Mouse (Mus musculus) adrenal gland, postnatal 10 days (tissue): ENCODE measurements at regions not wholly inside any gene's neighbourhood (a gene's known extent, or its start where the extent isn't known, plus 50 kb on each side); places are given as distances from the start of the nearest gene placed in this dataset.
"Not testable (repeated sequence)": the region's sequence is repeated elsewhere in the genome, so short reads cannot be mapped to it uniquely, and the experiment has no call there.

Source experiments
- DNase-seq: peaks from one replicate; pipeline ENCODE4 v3.0.0; 2021; ENCODE audit warnings: mixed read lengths

GRCm38 (mm10) chr6:69932297-69932696 is 859.7 kb downstream of the Rpia start:
- no peak for DNase-seq

- no peak for DNase-seq
Observed at GRCm38 (mm10) chr6:69914781-69915180, 877.3 kb downstream of the Rpia start.

- DNase-seq: no peak
Observed at GRCm38 (mm10) chr6:69879286-69879685, 912.7 kb downstream of the Rpia start.

- DNase-seq: not testable (repeated sequence)
Observed at GRCm38 (mm10) chr6:69858631-69859030, 933.4 kb downstream of the Rpia start.

GRCm38 (mm10) chr6:69828640-69829039 is 963.4 kb downstream of the Rpia start:
- DNase-seq: not testable (repeated sequence)

- not testable (repeated sequence) for DNase-seq
Observed at GRCm38 (mm10) chr6:69814972-69815371, 977.1 kb downstream of the Rpia start.

GRCm38 (mm10) chr6:69814373-69814772 is 977.7 kb downstream of the Rpia start:
- DNase-seq: not testable (repeated sequence)

- not testable (repeated sequence) for DNase-seq
Observed at GRCm38 (mm10) chr6:69780330-69780729, 1011.7 kb downstream of the Rpia start.

- DNase-seq: not testable (repeated sequence)
Observed at GRCm38 (mm10) chr6:69777322-69777721, 1014.7 kb downstream of the Rpia start.

- DNase-seq: no peak
Observed at GRCm38 (mm10) chr6:69764861-69765260, 1027.2 kb downstream of the Rpia start.

GRCm38 (mm10) chr6:69758618-69759017 is 1033.4 kb downstream of the Rpia start:
- peak; percentile 1 for DNase-seq

GRCm38 (mm10) chr6:69739002-69739625 is 1052.9 kb downstream of the Rpia start:
- no peak for DNase-seq

- peak; percentile 1 for DNase-seq
Observed at GRCm38 (mm10) chr6:69732866-69733265, 1059.2 kb downstream of the Rpia start.

GRCm38 (mm10) chr6:69726362-69726761 is 1065.7 kb downstream of the Rpia start:
- no peak for DNase-seq

- DNase-seq: not testable (repeated sequence)
Observed at GRCm38 (mm10) chr6:69702813-69703212, 1089.2 kb downstream of the Rpia start.

GRCm38 (mm10) chr6:69681172-69681571 is 1110.9 kb downstream of the Rpia start:
- DNase-seq: no peak

- DNase-seq: not testable (repeated sequence)
Observed at GRCm38 (mm10) chr6:69662426-69662825, 1129.6 kb downstream of the Rpia start.
